Mouse (Mus musculus): ENCODE data around the gene Pou2f1.

The Pou2f1 gene

GRCm38 (mm10) chr1:165840548-165841230, 161.8 kb downstream of the Pou2f1 start:
- no peak for DNase-seq

- no peak for DNase-seq
Observed at GRCm38 (mm10) chr1:165839201-165839600, 163.3 kb downstream of the Pou2f1 start.

GRCm38 (mm10) chr1:165837546-165837945, 164.9 kb downstream of the Pou2f1 start:
- DNase-seq, result peak; percentile 62

GRCm38 (mm10) chr1:165836461-165836860, 166.0 kb downstream of the Pou2f1 start:
- DNase-seq, result no peak

- no peak for DNase-seq
Observed at GRCm38 (mm10) chr1:165834633-165834975, 167.9 kb downstream of the Pou2f1 start.

GRCm38 (mm10) chr1:165833910-165834632, 168.4 kb downstream of the Pou2f1 start:
- no peak for DNase-seq

- no peak for DNase-seq
Observed at GRCm38 (mm10) chr1:165833244-165833643, 169.2 kb downstream of the Pou2f1 start.

- no peak for DNase-seq
Observed at GRCm38 (mm10) chr1:165829890-165830289, 172.6 kb downstream of the Pou2f1 start.

GRCm38 (mm10) chr1:165828615-165829014, 173.9 kb downstream of the Pou2f1 start:
- no peak for DNase-seq

GRCm38 (mm10) chr1:165828173-165828572, 174.3 kb downstream of the Pou2f1 start:
- DNase-seq, result no peak

- DNase-seq, result no peak
Observed at GRCm38 (mm10) chr1:165822031-165822430, 180.4 kb downstream of the Pou2f1 start.

- no peak for DNase-seq
Observed at GRCm38 (mm10) chr1:165819147-165819546, 183.3 kb downstream of the Pou2f1 start.

- DNase-seq, result no peak
Observed at GRCm38 (mm10) chr1:165818145-165818860, 184.2 kb downstream of the Pou2f1 start.

- no peak for DNase-seq
Observed at GRCm38 (mm10) chr1:165817264-165817663, 185.2 kb downstream of the Pou2f1 start.

GRCm38 (mm10) chr1:165816391-165816790, 186.1 kb downstream of the Pou2f1 start:
- no peak for DNase-seq
